Mouse (Mus musculus) left cerebral cortex, adult 2 months (tissue): Measurements from ENCODE around the gene Crat. TPM values are rescaled to one million over a fixed set of nuclear protein-coding genes. Genes with fewer than 3 reads are reported as not detected.

Experiments used
- DNase-seq, 2 experiments: peaks; one replicate each; pipeline ENCODE4 v3.0.0; 2021 to 2022; ENCODE audit warnings: low spot score in 2 of 2, mixed read lengths in 1 of 2; ENCODE audit errors: extremely low spot score in 1 of 2
- H3K27ac ChIP-seq: fragments of 200-600 bp; 2 replicates; pipeline ENCODE4 v1.8.1; 2022
- H3K4me3 ChIP-seq: fragments of 200-600 bp; 2 replicates; pipeline ENCODE4 v1.8.1; 2022
- CTCF ChIP-seq: fragments of 200-600 bp; IDR thresholded peaks from 2 replicates; pipeline ENCODE4 v1.8.1; 2022; ENCODE audit warnings: antibody characterized with exemption, mild to moderate bottlenecking, moderate library complexity
- intact Hi-C: fragments of 180-260 bp; cut with DNase I; formaldehyde crosslinking; loops from one replicate; pipeline ENCODE4 v1.15.1; 2025
- total RNA-seq, 2 experiments: library from RNA; stranded (reverse); gene quantifications; 2 replicates each; pipeline ENCODE4 v1.2.3; 2021

The Crat gene
- total RNA-seq, 2 experiments from 2014 or later, result 56.5 to 58.2 TPM

DNA sequence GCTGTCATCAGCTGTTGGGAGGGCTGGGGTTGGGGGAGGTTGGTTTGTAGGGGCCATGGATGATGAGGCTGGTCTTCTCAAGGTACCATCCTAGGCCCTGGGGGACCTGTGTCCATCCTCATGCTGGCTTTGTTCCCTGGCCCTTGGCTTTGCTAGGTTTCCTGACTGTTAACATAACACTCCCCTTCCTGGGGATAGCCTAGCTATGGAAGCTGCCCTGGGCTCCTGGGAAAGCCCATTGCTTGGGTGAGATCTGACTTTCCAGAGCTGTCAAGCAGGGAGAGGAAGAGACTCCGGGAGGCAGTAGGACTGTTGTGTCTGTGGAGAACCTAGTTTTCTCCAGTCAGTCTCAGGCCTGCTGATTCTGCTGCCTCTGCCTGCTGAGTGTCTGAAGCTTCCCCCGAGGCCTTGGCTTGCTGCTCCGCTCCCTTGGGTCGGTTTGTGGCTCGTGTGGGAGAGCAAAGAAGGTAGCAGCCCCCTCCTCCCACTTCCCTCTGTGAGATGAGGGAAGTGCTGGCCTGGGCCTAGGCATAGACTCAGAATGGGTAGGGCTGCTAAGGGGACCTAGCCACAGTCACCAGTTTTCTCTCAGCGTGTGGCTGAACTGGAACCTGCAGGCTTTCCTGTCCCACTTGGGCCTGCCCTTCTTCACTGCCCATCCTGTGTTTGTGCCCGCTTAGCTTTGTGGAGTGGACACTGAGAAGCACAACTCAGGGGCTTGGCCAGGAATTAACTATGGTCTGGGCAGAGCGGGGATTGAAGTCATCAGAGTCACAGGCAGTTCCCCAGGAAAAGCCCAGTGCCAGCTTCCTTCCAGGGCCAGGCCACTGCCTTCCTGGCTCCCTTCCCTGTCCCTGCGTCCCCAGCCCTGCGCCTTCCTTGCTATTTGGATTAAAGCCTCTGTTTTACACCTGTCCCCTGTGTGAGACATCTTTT lies 31.5 kb upstream of the Crat start:
- no peak for TF ChIP-seq CTCF
- no peak for DNase-seq
- intact Hi-C loops, result no loop called here
- peak overlapping the region; percentile 16; the same call in 1 of the 2 replicates for H3K27ac ChIP-seq
- H3K4me3 ChIP-seq, result no peak overlapping the region

DNA sequence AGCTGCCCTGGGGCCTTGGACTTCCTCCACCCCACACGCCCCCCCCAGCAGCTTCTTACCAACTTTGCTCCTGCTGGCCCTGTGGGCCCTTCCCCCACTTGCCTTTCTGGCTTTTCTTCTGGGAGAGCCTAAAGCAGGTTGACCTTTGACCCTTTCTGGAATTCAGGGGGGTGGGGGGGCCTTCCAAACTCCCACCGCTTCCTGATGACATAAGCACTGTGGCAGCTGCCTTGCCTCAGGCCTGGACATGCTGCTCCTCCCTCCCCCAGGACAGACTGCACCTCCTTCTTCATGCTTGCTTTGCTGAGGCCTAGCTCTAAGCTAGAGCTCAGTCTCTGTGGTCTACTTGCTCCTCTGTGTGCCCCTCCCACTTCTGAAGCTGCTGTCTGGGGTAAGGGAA lies 29.7 kb upstream of the Crat start:
- no peak for TF ChIP-seq CTCF
- intact Hi-C loops, result no loop called here
- no peak for DNase-seq
- peak overlapping the region; percentile 41; the same call in 1 of the 2 replicates for H3K27ac ChIP-seq
- H3K4me3 ChIP-seq, result no peak overlapping the region

DNA sequence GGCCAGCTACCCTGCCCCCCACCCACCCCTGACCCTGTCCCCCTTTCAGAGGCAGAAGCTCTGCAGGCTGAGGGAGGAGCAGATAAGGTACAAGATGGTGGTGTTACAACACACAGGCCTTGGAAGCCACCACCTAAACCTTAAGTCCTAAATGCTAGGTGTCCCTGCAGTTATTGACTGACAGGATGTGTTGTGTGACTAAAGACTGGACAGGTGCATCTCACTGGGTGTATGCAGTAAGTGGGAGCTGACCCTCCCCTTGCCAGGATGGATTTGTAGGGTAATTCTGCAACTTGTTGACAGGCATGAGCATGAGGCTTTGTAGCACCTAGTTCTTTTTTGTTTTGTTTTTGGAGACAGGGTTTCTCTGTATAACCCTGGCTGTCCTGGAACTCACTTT lies 28.8 kb upstream of the Crat start:
- H3K27ac ChIP-seq, result no peak overlapping the region; the same call in 1 of the 2 replicates
- no peak overlapping the region for H3K4me3 ChIP-seq
- no peak for TF ChIP-seq CTCF
- no peak for DNase-seq
- intact Hi-C loops, result no loop called here

DNA sequence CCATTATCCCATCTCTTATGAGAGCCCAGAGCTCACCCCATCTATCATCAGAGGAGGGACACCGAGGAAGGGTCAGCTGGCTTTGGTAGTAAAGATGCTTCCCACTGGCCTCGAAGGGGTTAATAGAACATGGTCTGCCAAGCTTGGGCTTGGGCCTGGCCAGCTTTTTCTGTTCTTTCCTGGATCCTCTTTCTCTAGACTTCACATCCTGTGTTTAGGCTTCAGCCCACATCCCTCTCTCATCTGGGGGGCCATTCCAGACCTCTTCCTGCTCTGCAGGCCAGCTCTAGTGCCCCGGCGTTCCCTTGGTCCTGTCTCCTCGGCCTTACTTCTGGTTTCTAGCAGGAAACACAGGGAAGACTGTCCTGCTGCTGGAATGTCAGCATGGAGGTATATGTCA lies 28.4 kb upstream of the Crat start:
- Histone ChIP-seq H3K27ac (no peak overlapping the region), H3K4me3 (no peak overlapping the region)
- TF ChIP-seq CTCF, result no peak
- intact Hi-C loops, result no loop called here
- no peak for DNase-seq

DNA sequence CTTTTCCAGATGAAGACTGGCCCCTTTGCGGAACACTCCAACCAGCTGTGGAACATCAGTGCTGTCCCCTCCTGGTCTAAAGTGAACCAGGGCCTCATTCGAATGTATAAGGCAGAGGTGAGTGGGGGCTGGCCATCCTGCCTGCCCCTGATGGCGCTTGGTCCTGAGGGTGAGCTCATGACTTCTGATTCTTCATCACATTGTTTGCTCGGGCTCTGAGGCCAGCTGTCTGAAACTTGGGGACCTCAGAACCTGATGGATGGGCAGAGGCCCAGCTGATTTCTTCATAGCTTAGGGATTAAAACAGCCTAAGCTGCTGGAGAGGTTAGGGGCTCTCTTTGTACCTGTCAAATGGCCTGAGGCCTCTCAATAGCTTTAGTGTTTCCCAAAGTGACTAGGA lies 27.7 kb upstream of the Crat start:
- intact Hi-C loops, result no loop called here
- Histone ChIP-seq H3K27ac (peak overlapping the region; percentile 95), H3K4me3 (no peak overlapping the region)
- DNase-seq, result no peak
- no peak for TF ChIP-seq CTCF

DNA sequence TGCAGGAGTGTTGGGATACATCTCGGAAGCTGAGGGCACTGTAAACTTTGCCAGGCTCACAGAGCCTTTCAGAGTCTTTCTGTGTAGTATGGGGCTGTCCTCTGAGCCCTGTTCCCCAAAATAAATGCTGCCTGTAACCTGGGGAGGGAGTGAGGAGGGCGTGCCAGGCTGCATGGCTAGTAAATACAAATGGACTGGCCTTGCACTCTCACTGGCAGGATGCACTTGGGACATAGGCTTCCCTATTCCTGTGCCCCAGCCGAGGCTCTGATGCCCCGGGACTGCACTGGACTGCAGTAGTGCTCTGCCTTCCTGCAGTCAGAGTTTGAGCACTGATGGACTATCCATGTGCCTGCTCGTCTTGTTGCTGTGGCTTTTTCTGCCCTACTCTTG lies 26.9 kb upstream of the Crat start:
- H3K4me3 ChIP-seq, result peak overlapping the region; percentile 39

DNA sequence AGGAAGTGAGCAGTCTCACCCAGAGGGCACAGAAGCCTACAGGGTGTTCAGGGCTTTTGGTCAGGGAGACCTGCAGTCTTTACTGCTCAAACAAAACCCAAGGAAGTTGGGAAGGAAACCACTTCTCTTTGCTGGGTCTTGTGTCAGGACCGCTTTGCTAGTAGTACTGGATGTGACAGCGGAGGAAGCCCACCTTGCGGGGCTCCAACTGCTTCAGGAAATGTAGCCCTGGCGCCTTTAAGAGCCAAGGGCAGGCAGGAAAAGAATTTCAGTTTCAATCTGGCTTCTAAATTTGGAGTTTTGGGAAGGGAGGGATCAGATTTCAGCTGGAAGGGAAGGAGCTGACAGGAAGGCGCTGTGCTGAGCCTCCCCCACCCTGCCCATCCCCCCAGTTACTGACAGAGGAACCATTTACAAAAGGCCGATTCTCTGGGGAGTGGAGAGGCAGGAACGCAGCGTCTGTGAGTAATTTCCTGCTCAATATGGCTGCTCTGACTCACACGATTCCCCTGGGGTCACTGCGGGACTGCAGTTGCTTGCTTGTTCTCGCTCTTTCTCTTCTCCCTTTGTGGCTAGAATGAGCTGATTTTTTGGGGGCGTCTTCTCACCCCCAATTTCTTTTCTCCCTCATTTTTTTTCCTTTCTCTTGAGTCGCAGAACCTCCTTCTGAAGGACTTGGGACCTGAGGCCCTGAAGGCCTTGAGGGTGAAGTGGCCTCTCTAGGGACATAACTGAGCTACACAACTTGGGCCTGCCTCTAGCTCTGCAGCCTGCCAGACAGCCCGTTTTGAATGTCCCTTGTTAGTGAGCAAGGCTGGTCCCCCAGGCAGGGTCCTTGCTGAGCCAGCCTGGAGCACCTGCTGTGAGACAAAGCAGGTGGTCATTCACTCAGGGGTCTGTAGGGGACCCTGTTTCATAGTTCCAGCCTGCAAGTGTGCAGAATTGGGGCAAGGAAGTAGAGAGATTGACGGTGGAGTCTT lies 26.2 kb upstream of the Crat start:
- Histone ChIP-seq H3K27ac (peak overlapping the region; percentile 95), H3K4me3 (peak overlapping the region; percentile 39)
- no peak for TF ChIP-seq CTCF
- intact Hi-C loops, result loop anchor here (1.0 kb wide), 2 partner anchors 29 to 352 kb away; no protein-coding TSS in a partner anchor
- DNase-seq, result peak; percentile 67 to 73

More for the DNA sequence above, 26.9 kb upstream of the Crat start:
- intact Hi-C loops, result no loop called here
- TF ChIP-seq CTCF, result no peak
- H3K27ac ChIP-seq, result peak overlapping the region; percentile 95
- no peak for DNase-seq

DNA sequence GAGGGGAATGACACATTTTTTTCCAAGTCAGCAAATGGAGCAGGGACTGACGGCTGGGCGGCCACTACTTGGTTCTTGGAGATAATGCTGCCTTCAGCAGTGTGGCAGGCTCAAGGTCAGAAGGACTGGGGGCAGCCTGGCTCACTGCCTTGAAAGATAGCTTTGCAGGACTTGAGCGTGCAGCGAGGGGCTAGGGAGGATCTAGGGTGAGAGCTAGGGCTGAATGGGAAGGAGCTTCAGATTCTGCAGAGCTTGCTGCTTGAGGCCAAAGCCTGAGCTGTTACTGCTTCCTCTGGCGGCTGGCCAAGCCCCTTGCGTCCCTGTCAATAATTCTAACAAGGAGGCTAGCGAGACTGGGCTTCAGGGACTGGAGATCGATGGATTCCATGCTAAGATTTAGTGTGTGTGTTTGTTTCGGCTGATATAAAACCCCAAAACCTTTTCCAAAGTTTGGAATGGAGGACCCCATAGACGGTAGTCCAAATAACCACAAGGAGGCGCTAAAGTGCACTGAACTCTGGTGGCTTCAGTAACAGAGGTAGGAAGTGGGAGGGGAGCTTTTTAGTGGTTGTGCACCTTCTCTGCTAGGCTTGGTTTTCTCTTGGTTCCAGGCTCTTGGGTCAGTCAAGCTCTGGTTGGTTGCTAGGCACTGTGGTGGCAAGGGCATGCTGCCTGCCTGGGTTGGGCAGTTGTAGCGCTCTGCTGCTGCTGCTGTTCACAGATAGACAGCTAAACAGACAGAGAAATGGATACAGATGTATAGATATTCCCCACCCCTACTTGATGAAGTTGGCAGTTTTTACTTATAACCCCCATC lies 25.3 kb upstream of the Crat start:
- intact Hi-C loops, result loop anchor here (1.0 kb wide), 2 partner anchors 30 to 353 kb away; no protein-coding TSS in a partner anchor
- DNase-seq, result peak; percentile 43 to 51
- peak; percentile 85 for TF ChIP-seq CTCF
- Histone ChIP-seq H3K27ac (peak overlapping the region; percentile 95), H3K4me3 (peak overlapping the region; percentile 33; the same call in 1 of the 2 replicates)

DNA sequence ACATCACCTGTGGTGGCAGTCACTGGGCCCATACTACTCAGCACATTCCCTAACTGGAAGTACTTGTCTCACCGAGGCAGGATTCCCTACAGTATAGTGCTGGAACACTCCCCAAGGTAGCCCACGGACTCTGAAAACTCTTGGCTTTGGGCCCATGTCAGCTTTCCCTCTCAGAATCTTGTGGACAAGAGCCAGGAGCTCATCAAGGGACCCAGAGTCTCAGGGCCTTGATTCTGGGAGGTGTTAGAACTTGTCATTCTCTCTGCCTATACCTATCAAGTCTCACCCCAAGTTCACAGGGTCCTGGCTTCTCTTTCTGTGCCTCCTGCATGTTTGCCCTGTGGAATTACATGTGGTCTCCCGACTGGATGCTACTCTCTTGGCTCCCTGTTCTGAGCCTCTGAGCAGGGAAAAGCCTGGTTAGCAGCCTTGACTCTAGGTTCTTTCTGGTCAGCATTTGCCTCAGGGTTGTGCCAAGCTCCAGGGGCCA lies 24.6 kb upstream of the Crat start:
- intact Hi-C loops, result no loop called here
- DNase-seq, result no peak
- no peak for TF ChIP-seq CTCF
- Histone ChIP-seq H3K4me3 (no peak overlapping the region), H3K27ac (peak overlapping the region; percentile 95)

DNA sequence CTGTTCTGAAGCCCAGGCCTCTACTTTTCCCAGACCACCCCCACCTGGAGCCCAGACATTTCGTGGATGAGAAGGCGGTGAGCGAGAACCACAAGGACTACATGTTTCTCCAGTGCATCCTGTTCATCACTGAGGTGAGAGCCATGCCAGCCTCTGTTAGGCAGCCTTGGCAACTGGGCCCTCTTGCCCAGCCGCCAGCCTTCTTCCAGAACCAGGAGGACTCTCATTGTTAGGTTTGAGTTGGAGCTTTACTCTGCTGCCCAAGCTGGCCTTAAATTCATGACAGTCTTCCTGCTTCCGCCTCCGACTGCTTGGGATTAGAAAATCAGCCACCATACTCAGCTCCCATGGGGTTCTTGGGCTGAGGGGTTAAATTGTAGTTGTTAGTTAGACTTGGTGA lies 24.0 kb upstream of the Crat start:
- H3K27ac ChIP-seq, result peak overlapping the region; percentile 95
- intact Hi-C loops, result no loop called here
- no peak for TF ChIP-seq CTCF
- no peak for DNase-seq
- no peak overlapping the region for H3K4me3 ChIP-seq

DNA sequence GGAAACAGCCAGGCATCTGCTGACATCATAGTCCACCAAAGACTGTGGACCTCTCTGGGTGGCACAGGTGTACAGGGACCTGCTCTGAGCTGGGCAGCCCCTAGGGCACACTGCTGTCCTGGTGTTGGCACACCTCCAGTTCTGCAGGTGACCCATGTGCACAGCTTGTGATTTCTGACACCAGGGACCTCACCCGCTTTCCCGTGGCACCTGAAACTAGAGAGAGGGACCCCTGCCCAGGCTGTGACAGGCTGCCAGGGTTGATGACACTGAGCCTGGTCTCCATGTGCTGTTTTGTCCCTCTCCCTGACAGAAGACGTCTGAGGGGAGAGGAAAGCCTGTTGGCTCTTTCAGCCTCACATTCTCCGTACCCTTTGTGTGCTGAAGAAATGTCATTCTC lies 22.2 kb upstream of the Crat start:
- no peak overlapping the region for H3K27ac ChIP-seq
- no peak overlapping the region for H3K4me3 ChIP-seq
- intact Hi-C loops, result no loop called here
- no peak for TF ChIP-seq CTCF
- DNase-seq, result no peak
